Mouse (Mus musculus) brown adipose tissue, adult 24 weeks (tissue): ENCODE data around the gene Aven. TPM values are rescaled to one million over a fixed set of nuclear protein-coding genes. Genes with fewer than 3 reads are reported as not detected.
A peak's percentile ranks its signal among the peaks of the same experiment; 100 is the strongest.

Source experiments
- H3K27ac ChIP-seq: fragments of 200-500 bp; replicated peaks from 2 replicates; pipeline ENCODE4 v1.5.1; 2012; ENCODE audit warnings: low read depth, mild to moderate bottlenecking, low read length
- H3K4me1 ChIP-seq: fragments of 200-500 bp; 2 replicates; pipeline ENCODE4 v1.6.1; 2012; ENCODE audit warnings: low read length, mixed read lengths; ENCODE audit not compliant: control insufficient read depth, insufficient read depth, insufficient read length
- H3K4me3 ChIP-seq: fragments of 200-500 bp; 2 replicates; pipeline ENCODE4 v1.5.1; 2012; ENCODE audit warnings: low read depth, mild to moderate bottlenecking, low read length, moderate library complexity; ENCODE audit not compliant: insufficient read depth
- polyA plus RNA-seq: library from polyadenylated mRNA; stranded (reverse); fragments of >200 nt; gene quantifications from 2 replicates; pipeline ENCODE4 v1.2.4, GENCODE M21; 2012; ENCODE audit not compliant: missing spikeins, insufficient read depth, insufficient read length

The Aven gene
- polyA plus RNA-seq, 1 experiment: 11.8 TPM

DNA sequence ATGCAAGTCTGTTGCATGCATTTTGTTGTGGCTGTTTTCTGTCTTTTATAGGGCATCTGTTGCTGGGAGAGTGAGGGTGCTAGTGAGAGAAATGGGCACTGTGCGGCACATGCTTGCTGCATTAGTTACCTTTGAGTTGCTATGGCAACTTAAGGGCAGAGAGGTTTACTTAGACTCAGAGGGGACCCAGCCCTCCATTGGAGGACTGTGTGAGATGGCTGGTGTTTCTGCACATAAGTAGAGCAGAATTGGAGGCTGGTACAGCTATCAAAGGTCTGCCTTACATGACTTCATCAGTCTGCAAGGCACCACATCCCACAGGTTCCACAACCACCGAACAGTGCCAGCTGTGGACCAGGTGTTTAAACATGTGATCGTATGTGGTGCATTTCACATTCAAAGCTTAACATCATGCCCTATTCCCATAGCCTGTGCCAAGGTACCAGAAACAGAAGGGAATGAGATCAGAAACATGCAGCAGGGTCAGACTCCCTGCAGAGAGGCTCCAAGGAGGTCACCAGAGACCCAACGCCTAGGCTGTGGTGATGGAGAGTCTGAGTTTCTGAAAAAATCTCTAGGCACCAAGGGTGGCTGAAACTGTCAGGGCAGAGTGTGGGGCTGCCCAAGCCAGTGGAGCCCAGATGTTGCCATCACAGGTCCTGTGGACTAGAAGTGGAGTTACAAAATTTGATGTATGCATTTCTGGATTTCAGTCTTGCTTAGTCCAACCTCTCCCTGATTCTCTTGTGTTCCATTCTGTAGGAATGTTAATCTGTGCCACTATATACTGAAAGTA is 73.7 kb downstream of the Aven start:
- H3K27ac ChIP-seq: no peak overlapping the region
- no peak overlapping the region for H3K4me3 ChIP-seq
- H3K4me1 ChIP-seq: no peaks in the 10 kb centered on the region

DNA sequence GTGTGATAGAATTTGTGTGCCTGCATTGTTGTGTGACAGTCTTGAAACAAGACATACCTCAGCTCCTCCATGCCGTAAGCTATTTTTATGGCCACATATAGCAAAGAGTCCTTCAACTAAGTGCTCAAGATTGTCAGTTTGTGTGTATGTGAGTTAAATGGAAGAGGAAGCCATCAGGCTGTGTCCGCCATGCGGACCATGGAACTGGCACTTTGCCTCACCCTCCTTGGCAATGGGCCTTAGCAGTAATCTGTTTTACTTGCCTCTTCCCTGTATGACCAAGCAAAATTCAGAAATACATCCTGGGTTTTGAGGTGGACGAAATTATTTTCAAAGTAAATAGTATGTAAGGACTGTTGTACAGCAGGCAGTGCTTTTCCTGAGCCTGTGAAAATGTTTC is 75.0 kb downstream of the Aven start:
- H3K4me1 ChIP-seq: no peaks in the 10 kb centered on the region
- no peak overlapping the region for H3K4me3 ChIP-seq
- H3K27ac ChIP-seq: no peak overlapping the region

DNA sequence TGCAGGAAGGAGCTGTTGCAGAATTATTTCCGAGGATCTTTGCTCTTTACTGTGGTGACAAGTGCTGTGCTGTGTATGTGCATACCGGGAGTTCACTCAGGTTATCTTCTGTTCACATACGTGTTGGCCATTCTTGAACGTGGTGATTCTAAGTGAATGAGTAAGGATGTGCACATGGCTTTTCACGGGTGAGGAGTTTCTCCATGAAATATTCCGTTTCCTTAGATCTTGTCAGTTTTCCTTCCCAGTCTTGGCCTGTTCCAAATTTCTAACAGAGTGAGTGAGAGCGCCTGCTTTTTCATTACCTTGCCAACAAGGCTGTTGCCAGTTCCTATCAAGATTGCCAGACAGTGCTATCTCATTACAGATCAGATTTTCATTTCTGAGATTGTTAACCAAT is 98.2 kb downstream of the Aven start:
- H3K4me3 ChIP-seq: no peak overlapping the region
- H3K27ac ChIP-seq: no peak overlapping the region
- H3K4me1 ChIP-seq: no peaks in the 10 kb centered on the region

DNA sequence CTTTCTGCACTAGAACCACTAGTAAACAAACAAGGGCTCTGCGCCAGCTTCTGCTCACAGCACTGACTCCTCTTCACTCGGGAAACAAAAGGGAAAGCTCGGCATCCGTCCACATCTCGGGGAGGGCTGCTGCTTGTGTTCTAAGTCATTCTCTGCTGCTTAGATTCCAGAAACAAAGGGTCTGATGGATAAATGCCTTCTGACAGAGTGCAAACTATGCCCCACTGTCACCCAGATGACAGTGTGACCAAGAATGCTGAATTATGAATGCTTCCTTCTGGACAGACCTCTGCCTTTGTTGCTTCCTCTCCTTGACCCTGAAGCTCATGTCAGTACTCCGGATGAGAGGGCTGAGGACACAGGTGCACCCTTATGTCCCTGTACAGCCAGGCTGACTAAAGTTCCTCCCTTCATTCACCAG is 98.7 kb downstream of the Aven start:
- 0 out of 2 replicates have a peak overlapping the region, but pooled peaks have one; percentile 13 for H3K4me3 ChIP-seq
- no peaks in the 10 kb centered on the region for H3K4me1 ChIP-seq
- H3K27ac ChIP-seq: no peak overlapping the region

DNA sequence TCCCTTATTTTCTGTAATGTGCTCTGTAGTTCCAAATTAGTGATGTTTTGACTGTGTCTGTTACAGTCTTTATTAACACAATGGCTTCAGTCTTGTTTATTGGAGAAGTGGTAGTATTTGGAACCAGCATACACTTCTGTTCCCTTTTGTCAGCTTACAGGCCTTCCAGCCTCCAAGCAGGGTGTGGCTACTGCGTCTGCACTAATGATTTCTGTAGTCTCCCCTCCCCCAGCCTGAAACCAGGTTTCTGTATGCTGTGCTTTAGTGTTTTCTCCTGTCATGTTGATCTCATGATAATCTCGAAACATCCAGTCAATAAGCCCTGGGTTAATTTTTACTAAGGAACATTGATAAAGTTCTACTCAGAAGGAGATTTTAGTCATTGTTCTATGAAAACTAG is 100.6 kb downstream of the Aven start:
- Histone ChIP-seq H3K4me1 (no peaks in the 10 kb centered on the region; the same call in 1 of the 2 replicates), H3K27ac (no peak overlapping the region), H3K4me3 (no peak overlapping the region)

DNA sequence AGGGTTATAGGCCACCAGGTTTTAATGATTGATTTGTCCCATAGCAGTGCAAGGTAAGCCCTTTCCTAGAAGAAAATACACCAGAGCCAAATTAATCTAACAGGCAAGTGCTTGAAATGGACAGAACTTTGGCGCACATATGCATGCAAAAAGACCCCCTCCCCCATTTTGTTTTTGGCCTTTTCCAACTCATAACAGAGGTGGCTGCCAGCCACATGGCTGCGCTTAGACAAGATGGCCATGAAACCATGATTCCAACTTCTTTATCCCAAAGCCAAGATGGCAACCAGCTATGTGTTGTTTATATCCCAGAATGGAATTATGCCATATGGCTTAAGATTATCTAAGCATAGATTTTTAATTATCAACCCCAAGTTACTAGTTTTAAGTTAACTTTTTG is 101.0 kb downstream of the Aven start:
- Histone ChIP-seq H3K4me3 (no peak overlapping the region), H3K4me1 (no peaks in the 10 kb centered on the region; the same call in 1 of the 2 replicates), H3K27ac (no peak overlapping the region)

DNA sequence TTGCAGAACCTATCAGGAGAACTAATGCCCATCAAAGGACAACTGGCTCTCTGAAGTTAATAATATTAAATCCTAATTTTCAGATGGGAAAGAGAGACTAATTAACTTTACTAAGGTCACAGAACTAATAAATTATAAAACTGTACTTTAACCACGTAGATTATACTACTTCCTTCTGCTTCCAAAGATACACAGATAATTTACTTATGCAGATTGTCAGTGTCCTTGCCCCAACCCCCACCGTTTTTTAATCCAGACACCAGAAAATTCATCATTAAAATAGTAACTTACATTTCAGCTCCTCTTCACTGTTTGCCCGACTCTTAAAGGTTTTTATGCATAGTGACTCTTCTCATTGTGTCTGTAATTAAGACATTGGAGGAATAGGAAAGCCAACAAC is 103.0 kb downstream of the Aven start:
- no peaks in the 10 kb centered on the region; the same call in 1 of the 2 replicates for H3K4me1 ChIP-seq
- H3K4me3 ChIP-seq: no peak overlapping the region
- H3K27ac ChIP-seq: no peak overlapping the region

DNA sequence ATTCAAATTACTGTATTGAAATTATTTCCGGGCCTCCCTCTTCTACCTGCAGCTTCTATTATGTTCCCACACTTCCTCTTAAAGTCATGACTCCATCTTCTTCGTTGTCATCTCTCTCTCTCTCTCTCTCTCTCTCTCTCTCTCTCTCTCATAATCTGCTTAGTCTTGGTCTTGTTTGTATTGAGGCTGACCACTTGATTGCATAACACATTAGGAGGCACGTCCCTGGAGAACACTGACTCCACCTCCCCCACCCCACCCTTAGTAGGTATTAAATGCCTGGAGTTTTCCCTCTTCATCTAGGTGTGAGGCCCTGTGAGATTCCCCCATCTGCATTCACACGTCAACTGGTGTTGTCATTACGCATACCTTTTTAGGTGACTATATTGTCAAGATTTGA is 103.7 kb downstream of the Aven start:
- Histone ChIP-seq H3K4me3 (no peak overlapping the region), H3K4me1 (no peaks in the 10 kb centered on the region; the same call in 1 of the 2 replicates), H3K27ac (no peak overlapping the region)

DNA sequence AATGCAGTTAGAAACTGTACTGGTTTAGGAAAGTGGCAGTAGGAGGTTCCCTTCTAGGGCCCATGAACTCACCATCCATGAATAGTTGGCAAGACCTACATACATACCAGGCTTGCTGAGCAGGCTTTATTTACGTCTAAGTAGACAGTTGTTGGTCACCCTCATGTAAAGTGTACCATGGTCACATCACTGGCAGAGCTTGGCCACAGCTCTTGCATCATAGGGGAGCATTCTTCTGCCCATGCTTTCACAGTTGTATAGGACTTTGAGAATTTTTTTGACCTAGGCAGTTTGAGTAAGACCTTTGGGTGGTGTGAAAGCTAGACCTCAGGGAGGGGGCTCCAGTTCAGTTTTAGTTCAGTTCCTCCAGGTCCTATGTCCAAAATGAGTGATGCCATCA is 104.3 kb downstream of the Aven start:
- no peak overlapping the region for H3K27ac ChIP-seq
- no peak overlapping the region for H3K4me3 ChIP-seq
- H3K4me1 ChIP-seq: no peaks in the 10 kb centered on the region; the same call in 1 of the 2 replicates

DNA sequence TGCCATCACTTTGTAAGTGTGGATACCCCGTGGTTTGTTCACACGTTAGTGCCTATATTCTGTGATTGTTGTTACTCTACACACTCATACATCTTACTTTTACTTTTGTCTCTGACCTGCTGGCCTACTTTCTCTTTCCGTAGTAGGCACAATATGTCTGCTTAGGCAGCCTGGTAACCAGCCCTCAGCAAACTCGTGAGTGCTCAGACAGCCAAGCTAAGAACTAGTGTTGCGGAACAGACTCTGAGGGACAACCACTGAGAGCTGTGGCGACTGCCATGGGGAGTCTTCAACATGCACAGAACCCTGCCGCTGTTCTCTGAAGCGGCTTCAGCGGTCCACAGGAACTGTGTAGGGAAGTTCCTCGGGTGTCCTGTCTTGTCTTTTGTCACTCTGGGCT is 107.5 kb downstream of the Aven start:
- Histone ChIP-seq H3K4me1 (no peaks in the 10 kb centered on the region; the same call in 1 of the 2 replicates), H3K27ac (no peak overlapping the region), H3K4me3 (no peak overlapping the region)

DNA sequence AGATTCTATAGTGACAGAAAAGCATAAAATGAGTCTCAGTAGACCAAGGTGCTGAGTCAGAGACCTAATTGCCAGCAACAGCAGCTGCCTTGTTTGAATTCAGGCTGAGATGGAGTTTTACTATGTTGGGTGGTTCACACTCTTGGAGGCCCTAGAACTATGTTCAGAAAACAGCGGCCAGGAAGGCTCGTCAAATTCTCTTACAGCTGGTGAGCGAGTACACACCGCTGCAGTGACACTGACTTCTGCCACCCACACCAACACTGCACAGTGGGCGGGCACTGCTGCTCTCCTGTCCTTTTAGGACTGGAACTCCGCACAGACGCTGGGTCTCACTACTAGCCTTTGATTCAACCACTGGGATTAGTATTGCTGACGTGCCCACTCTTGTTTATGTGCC is 109.7 kb downstream of the Aven start:
- Histone ChIP-seq H3K4me3 (no peak overlapping the region), H3K4me1 (no peaks in the 10 kb centered on the region), H3K27ac (no peak overlapping the region)

DNA sequence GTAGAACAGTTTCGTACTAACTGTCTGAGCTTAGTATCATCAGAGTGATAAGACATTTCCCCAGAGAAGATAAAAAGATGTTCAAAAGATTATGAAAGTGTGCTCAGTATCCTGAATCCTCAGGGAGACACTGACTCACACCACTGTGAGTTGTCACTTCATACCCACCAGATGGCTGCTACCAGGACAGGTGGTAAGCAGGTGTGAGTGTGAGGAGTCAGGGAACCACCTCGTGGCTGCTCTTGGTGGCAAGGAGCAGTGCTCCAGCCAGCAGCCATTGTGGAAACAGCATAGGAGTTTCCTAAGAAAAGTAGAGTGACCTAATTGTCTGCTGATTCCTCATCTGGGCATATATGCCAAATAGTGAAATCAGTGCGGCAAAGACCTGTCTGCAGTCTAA is 113.8 kb downstream of the Aven start:
- H3K27ac ChIP-seq: no peak overlapping the region
- no peaks in the 10 kb centered on the region for H3K4me1 ChIP-seq
- H3K4me3 ChIP-seq: no peak overlapping the region

DNA sequence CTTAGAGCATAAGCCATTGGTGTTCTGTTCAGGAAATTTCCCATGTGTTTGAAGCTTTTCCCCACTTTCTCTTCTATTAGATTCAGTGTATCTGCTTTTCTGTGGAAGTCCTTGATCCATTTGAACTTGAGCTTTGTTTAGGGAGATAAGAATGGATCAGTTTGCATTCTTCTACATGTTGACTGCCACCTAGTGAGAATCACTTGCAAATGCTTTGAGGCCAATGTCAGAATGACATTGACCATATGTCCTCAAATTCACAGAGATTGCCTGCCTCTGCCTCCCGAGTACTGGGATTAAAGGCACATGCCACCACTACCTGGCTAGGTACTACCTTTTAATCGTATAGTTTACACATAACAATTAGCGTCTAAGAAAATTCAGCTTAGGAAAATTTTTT is 119.9 kb downstream of the Aven start:
- Histone ChIP-seq H3K4me1 (no peaks in the 10 kb centered on the region), H3K27ac (no peak overlapping the region), H3K4me3 (no peak overlapping the region)

DNA sequence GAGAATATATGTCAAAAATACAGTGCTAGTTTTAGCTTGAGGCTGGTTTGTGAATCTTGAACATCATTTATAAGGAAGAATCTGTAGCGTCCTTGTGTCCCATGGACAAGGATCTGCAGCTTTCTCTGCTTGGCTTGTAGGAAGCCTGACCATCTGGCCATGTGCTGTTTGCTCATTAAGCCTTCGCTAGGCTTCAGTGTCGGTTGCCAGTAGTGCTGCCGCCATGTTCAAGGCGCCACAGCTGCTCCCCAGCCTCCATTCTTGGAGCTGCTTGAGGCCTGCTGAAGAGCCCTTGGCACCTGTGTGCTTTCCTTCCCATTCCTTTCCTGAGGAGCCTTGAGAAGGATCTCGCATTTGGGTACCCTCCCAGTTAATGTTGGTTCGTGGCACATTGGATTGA is 121.6 kb downstream of the Aven start:
- Histone ChIP-seq H3K4me3 (no peak overlapping the region), H3K4me1 (no peaks in the 10 kb centered on the region), H3K27ac (no peak overlapping the region)

DNA sequence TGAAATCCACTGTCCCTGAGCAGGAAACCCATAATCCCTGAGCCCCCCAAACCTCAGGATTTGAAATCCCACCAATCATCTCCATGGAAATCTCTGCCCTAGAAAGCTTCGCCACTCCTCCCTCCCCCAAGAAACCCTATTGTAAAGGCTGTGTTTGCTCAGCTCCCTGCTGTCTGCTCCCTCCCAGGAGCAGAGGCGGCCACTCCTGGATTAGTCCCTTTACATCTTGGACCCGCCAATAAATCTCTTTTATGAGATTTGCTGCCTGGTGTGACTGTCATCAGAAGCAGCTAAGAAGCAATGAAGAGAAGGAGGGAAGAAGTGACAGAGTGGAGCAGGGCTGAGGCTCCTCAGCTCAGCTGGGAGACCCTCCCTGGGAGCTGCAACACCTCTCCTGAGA is 124.4 kb downstream of the Aven start:
- no peak overlapping the region for H3K27ac ChIP-seq
- no peak overlapping the region for H3K4me3 ChIP-seq
- no peaks in the 10 kb centered on the region for H3K4me1 ChIP-seq

DNA sequence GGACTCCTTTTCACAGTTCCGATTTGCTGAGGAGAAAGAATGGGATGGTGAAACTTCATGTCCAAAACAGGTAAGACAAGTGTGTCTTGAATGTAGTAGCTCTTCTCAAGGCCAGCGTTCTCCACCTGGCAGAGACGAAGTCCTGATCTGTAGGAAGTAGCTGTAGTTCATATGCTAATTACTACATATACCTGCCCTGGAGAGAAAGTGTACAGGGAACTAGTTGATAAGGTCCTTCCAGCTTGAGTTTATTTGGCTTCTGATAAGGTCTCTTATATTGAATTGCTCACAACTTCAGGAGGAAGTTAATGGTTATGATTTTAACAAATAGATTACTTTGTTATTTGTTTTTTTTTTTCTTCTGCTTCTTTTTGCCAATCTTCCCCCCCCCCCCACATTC is 132.4 kb downstream of the Aven start:
- H3K4me3 ChIP-seq: no peak overlapping the region
- no peak overlapping the region for H3K27ac ChIP-seq
- H3K4me1 ChIP-seq: no peaks in the 10 kb centered on the region
